Mouse (Mus musculus) hematopoietic stem cell, adult 5-6 weeks (primary cell): ENCODE data around the gene Tdrd3. TPM values are rescaled to one million over a fixed set of nuclear protein-coding genes. Genes with fewer than 3 reads are reported as not detected.

ENCODE experiments used
- ATAC-seq, 2 experiments: fragments of 125-278 bp in 1 of 2; replicated peaks in 1 of 2; 2 replicates each; pipeline ENCODE4 v1.8.0; 2016 to 2017; ENCODE audit warnings: inconsistent platforms in 2 of 2, mild to moderate bottlenecking in 2 of 2, moderate number of reproducible peaks in 2 of 2, low read depth in 1 of 2, moderate TSS enrichment in 1 of 2; ENCODE audit not compliant: low FRiP score in 2 of 2, poor library complexity in 2 of 2, severe bottlenecking in 2 of 2, insufficient read depth in 1 of 2, low TSS enrichment in 1 of 2
- total RNA-seq: library from RNA; stranded (forward); fragments of 172-1452, 232-1000 nt; gene quantifications from 2 replicates; pipeline ENCODE4 v1.2.3, GENCODE M21; 2017

The Tdrd3 gene
- total RNA-seq, 1 experiment from 2014 or later, result 52.9 TPM

GRCm38 (mm10) chr14:87515281-87515680 is 98.8 kb downstream of the Tdrd3 start:
- ATAC-seq, result no peak

GRCm38 (mm10) chr14:87517381-87517780 is 100.9 kb downstream of the Tdrd3 start:
- ATAC-seq, result no peak

GRCm38 (mm10) chr14:87531847-87532246 is 115.4 kb downstream of the Tdrd3 start:
- no peak for ATAC-seq

GRCm38 (mm10) chr14:87537127-87537819 is 120.8 kb downstream of the Tdrd3 start:
- peak in 1 of 2 experiments; percentile 71; a peak in 2 of 4 replicates for ATAC-seq

- peak in 1 of 2 experiments; percentile 56; a peak in 2 of 4 replicates for ATAC-seq
These were observed 133.5 kb downstream of the Tdrd3 start for GRCm38 (mm10) chr14:87549986-87550385.

- no peak for ATAC-seq
These were observed 135.8 kb downstream of the Tdrd3 start for GRCm38 (mm10) chr14:87552211-87552610.

- ATAC-seq, result no peak
These were observed 147.4 kb downstream of the Tdrd3 start for GRCm38 (mm10) chr14:87563841-87564240.

- no peak for ATAC-seq
These were observed 149.8 kb downstream of the Tdrd3 start for GRCm38 (mm10) chr14:87566211-87566610.

- ATAC-seq, result peak; percentile 44 to 51
These were observed 150.6 kb downstream of the Tdrd3 start for GRCm38 (mm10) chr14:87567034-87567461.

GRCm38 (mm10) chr14:87567626-87568446 is 151.4 kb downstream of the Tdrd3 start:
- ATAC-seq, result peak; percentile 39 to 63

GRCm38 (mm10) chr14:87568447-87568908 is 152.0 kb downstream of the Tdrd3 start:
- no peak for ATAC-seq

- no peak for ATAC-seq
These were observed 153.0 kb downstream of the Tdrd3 start for GRCm38 (mm10) chr14:87569471-87569870.

GRCm38 (mm10) chr14:87572453-87572852 is 156.0 kb downstream of the Tdrd3 start:
- ATAC-seq, result no peak

- no peak for ATAC-seq
These were observed 166.2 kb downstream of the Tdrd3 start for GRCm38 (mm10) chr14:87582610-87583009.
